Mouse (Mus musculus): ENCODE measurements around the gene Pcnt.

Gene Pcnt

GRCm38 (mm10) chr10:76442178-76443088, at the start of gene Pcnt:
Gene Pcnt, minus strand, starts transcription at chr10:76442786.
- peak; percentile 98 to 99 for DNase-seq

GRCm38 (mm10) chr10:76489205-76489604, 46.6 kb upstream of the Pcnt start:
- no peak for DNase-seq

- no peak for DNase-seq
Measured at GRCm38 (mm10) chr10:76488265-76488664, 45.7 kb upstream of the Pcnt start.

GRCm38 (mm10) chr10:76486302-76486701, 43.7 kb upstream of the Pcnt start:
- DNase-seq, result no peak

GRCm38 (mm10) chr10:76481480-76481879, 38.9 kb upstream of the Pcnt start:
- DNase-seq, result no peak

- DNase-seq, result peak in 1 of 2 experiments; percentile 15
Measured at GRCm38 (mm10) chr10:76480851-76481250, 38.3 kb upstream of the Pcnt start.

- no peak for DNase-seq
Measured at GRCm38 (mm10) chr10:76473759-76474158, 31.2 kb upstream of the Pcnt start.

GRCm38 (mm10) chr10:76468203-76469162, 25.9 kb upstream of the Pcnt start, which contains the start of the genes Mcm3ap and Ybey:
Gene Mcm3ap, plus strand, starts transcription at chr10:76468927.
Gene Ybey, minus strand, starts transcription at chr10:76469114.
- DNase-seq, result peak; percentile 84 to 87

GRCm38 (mm10) chr10:76462721-76463120, 20.1 kb upstream of the Pcnt start:
- DNase-seq, result no peak

- peak in 1 of 2 experiments; percentile 34 for DNase-seq
Measured at GRCm38 (mm10) chr10:76462312-76462711, 19.7 kb upstream of the Pcnt start.

GRCm38 (mm10) chr10:76461255-76461654, 18.7 kb upstream of the Pcnt start:
- DNase-seq, result no peak

GRCm38 (mm10) chr10:76455289-76455688, 12.7 kb upstream of the Pcnt start:
- DNase-seq, result peak; percentile 34 to 51

- DNase-seq, result peak; percentile 74 to 83
Measured at GRCm38 (mm10) chr10:76448851-76449250, 6.3 kb upstream of the Pcnt start, which contains the start of gene 2610028H24Rik. Gene 2610028H24Rik, plus strand, starts transcription at chr10:76449081.

- DNase-seq, result peak; percentile 85 to 88
Measured at GRCm38 (mm10) chr10:76447406-76448229, 5.0 kb upstream of the Pcnt start.

GRCm38 (mm10) chr10:76445996-76446681, 3.6 kb upstream of the Pcnt start:
- DNase-seq, result peak; percentile 38 to 61

- DNase-seq, result no peak
Measured at GRCm38 (mm10) chr10:76440281-76440680, 2.3 kb downstream of the Pcnt start, which contains the start of gene AC141477.1. Gene AC141477.1, minus strand, starts transcription at chr10:76440444.

- peak; percentile 43 to 63 for DNase-seq
Measured at GRCm38 (mm10) chr10:76439107-76439890, 3.3 kb downstream of the Pcnt start.

GRCm38 (mm10) chr10:76433925-76434324, 8.7 kb downstream of the Pcnt start:
- peak in 1 of 2 experiments; percentile 50 for DNase-seq

- DNase-seq, result no peak
Measured at GRCm38 (mm10) chr10:76425674-76426073, 16.9 kb downstream of the Pcnt start.

GRCm38 (mm10) chr10:76416811-76417210, 25.8 kb downstream of the Pcnt start:
- DNase-seq, result no peak

Measured in lung, adult 18-20 months (tissue).